Mouse (Mus musculus) MEL (cell line): ENCODE data around the gene Msx3. TPM values are rescaled to one million over a fixed set of nuclear protein-coding genes. Genes with fewer than 3 reads are reported as not detected.

Experiments
- DNase-seq: peaks from one replicate; pipeline ENCODE4 v3.0.0; 2011; ENCODE audit warnings: low read depth, low spot score
- H3K27ac ChIP-seq: 2 replicates; pipeline ENCODE4 v1.5.1; 2012; ENCODE audit warnings: low read depth, mild to moderate bottlenecking, control low read depth, low read length, moderate library complexity; ENCODE audit not compliant: control insufficient read depth
- H3K27me3 ChIP-seq, 2 experiments: fragments of 150-350 bp in 1 of 2; sonication (generic) in 1 of 2; 2 replicates each; pipeline ENCODE4 v1.6.1; 2012; ENCODE audit warnings: low read length in 2 of 2, mild to moderate bottlenecking in 2 of 2, improper control_type of control experiment in 1 of 2, moderate library complexity in 1 of 2; ENCODE audit not compliant: insufficient read depth in 2 of 2, control insufficient read depth in 1 of 2
- H3K36me3 ChIP-seq, 2 experiments: 2 replicates each; pipeline ENCODE4 v1.6.1; 2012 to 2014; ENCODE audit warnings: low read length in 2 of 2, improper control_type of control experiment in 1 of 2, inconsistent platforms in 1 of 2, mild to moderate bottlenecking in 1 of 2; ENCODE audit not compliant: insufficient read depth in 2 of 2, control insufficient read depth in 1 of 2
- H3K4me1 ChIP-seq, 2 experiments: fragments of 150-350 bp in 1 of 2; sonication (generic) in 1 of 2; 2 replicates each; pipeline ENCODE4 v1.6.1; 2012; ENCODE audit warnings: low read length in 2 of 2, improper control_type of control experiment in 1 of 2, mild to moderate bottlenecking in 1 of 2; ENCODE audit not compliant: insufficient read depth in 2 of 2, control insufficient read depth in 1 of 2
- H3K4me3 ChIP-seq, 2 experiments: fragments of 150-350 bp in 1 of 2; sonication (generic) in 1 of 2; 2 replicates each; pipeline ENCODE4 v1.5.1; 2012; ENCODE audit warnings: low read depth in 2 of 2, low read length in 2 of 2, mild to moderate bottlenecking in 2 of 2, moderate library complexity in 2 of 2, control low read depth in 1 of 2, improper control_type of control experiment in 1 of 2; ENCODE audit not compliant: control insufficient read depth in 1 of 2, insufficient read depth in 1 of 2
- H3K79me2 ChIP-seq: 2 replicates; pipeline ENCODE4 v1.6.1; 2012; ENCODE audit warnings: mild to moderate bottlenecking, low read length, moderate library complexity; ENCODE audit not compliant: control insufficient read depth, poor library complexity, insufficient read depth
- H3K9ac ChIP-seq: 2 replicates; pipeline ENCODE4 v1.6.1; 2012; ENCODE audit warnings: low read depth, mild to moderate bottlenecking, control low read depth, low read length, moderate library complexity; ENCODE audit not compliant: control insufficient read depth, poor library complexity, severe bottlenecking
- H3K9me3 ChIP-seq: fragments of 150-350 bp; sonication (generic); replicated peaks from 2 replicates; pipeline ENCODE4 v1.6.1; 2012; ENCODE audit warnings: mild to moderate bottlenecking, low read length, improper control_type of control experiment, moderate library complexity; ENCODE audit not compliant: insufficient read depth
- CHD1 ChIP-seq: IDR thresholded peaks from 2 replicates; pipeline ENCODE4 v1.6.1; 2012; ENCODE audit warnings: low read depth, mild to moderate bottlenecking, inconsistent platforms, low read length, improper control_type of control experiment
- ETS1 ChIP-seq: IDR thresholded peaks from 2 replicates; pipeline ENCODE4 v1.6.1; 2012; ENCODE audit warnings: low read depth, mild to moderate bottlenecking, inconsistent platforms, low read length, improper control_type of control experiment, moderate library complexity
- GABPA ChIP-seq: IDR thresholded peaks from 2 replicates; pipeline ENCODE4 v1.6.1; 2012; ENCODE audit warnings: low read depth, mild to moderate bottlenecking, inconsistent platforms, low read length, improper control_type of control experiment, moderate library complexity
- GATA1 ChIP-seq: IDR thresholded peaks from 2 replicates; pipeline ENCODE4 v1.6.1; 2011; ENCODE audit warnings: low read depth, low read length, improper control_type of control experiment
- KAT2A ChIP-seq: conservative IDR thresholded peaks from 2 replicates; pipeline ENCODE4 v1.6.1; 2012; ENCODE audit warnings: low read depth, low read length, improper control_type of control experiment, inconsistent platforms
- MAZ ChIP-seq: IDR thresholded peaks from 2 replicates; pipeline ENCODE4 v1.6.1; 2012; ENCODE audit warnings: low read depth, mild to moderate bottlenecking, inconsistent platforms, low read length, improper control_type of control experiment
- MEF2A ChIP-seq: IDR thresholded peaks from 2 replicates; pipeline ENCODE4 v1.6.1; 2014; ENCODE audit warnings: low read depth, mild to moderate bottlenecking, inconsistent platforms, low read length, improper control_type of control experiment; ENCODE audit not compliant: poor library complexity, insufficient replicate concordance, severe bottlenecking; ENCODE audit errors: extremely low read depth
- MYC ChIP-seq: IDR thresholded peaks from 2 replicates; pipeline ENCODE4 v1.6.1; 2011; ENCODE audit warnings: low read depth, mild to moderate bottlenecking, low read length, improper control_type of control experiment, moderate library complexity
- POLR2AphosphoS2 ChIP-seq: IDR thresholded peaks from 2 replicates; pipeline ENCODE4 v1.6.1; 2011; ENCODE audit warnings: low read length, improper control_type of control experiment
- RAD21 ChIP-seq: IDR thresholded peaks from 2 replicates; pipeline ENCODE4 v1.6.1; 2011; ENCODE audit warnings: mild to moderate bottlenecking, low read depth, low read length, improper control_type of control experiment
- SIN3A ChIP-seq: IDR thresholded peaks from 2 replicates; pipeline ENCODE4 v1.6.1; 2012; ENCODE audit warnings: low read length, improper control_type of control experiment, inconsistent platforms
- TBP ChIP-seq: IDR thresholded peaks from 2 replicates; pipeline ENCODE4 v1.8.0; 2011; ENCODE audit warnings: low read depth, low read length, improper control_type of control experiment
- ZNF384 ChIP-seq: IDR thresholded peaks from 2 replicates; pipeline ENCODE4 v1.6.1; 2012; ENCODE audit warnings: low read depth, mild to moderate bottlenecking, inconsistent platforms, low read length, improper control_type of control experiment
- polyA plus RNA-seq, 2 experiments: library from polyadenylated mRNA; stranded (reverse) in 1 of 2; unstranded in 1 of 2; fragments of >175 nt in 1 of 2; fragments of >200 nt in 1 of 2; gene quantifications; 2 replicates each; pipeline versions ENCODE4 v1.2.1 to v1.2.4; 2012; ENCODE audit warnings: low replicate concordance in 2 of 2, low read depth in 1 of 2; ENCODE audit not compliant: insufficient read length in 2 of 2, insufficient read depth in 1 of 2, missing spikeins in 1 of 2
- total RNA-seq: library from RNA; depleted of rRNA; stranded (reverse); fragments of 300-350 nt; gene quantifications from 2 replicates; pipeline ENCODE4 v1.2.3, GENCODE M21; 2012

Msx3 gene
- total and polyA plus RNA-seq, 3 experiments, result not detected

GRCm38 (mm10) chr7:140035456-140035855, 13.4 kb downstream of the Msx3 start:
- no peak for DNase-seq
- no peaks in the 10 kb centered on the region for H3K27me3 ChIP-seq
- H3K9me3 ChIP-seq, result no peaks in the 10 kb centered on the region
- H3K4me3 ChIP-seq, result peak overlapping the region; percentile 61 to 89
- H3K79me2 ChIP-seq, result peaks cover 9% of the 10 kb centered on the region
- 0 out of 2 replicates have a peak, but pooled peaks have one; percentile 58 for TF ChIP-seq CHD1
- TF ChIP-seq TBP, result no peak
- H3K27ac ChIP-seq, result peak overlapping the region; percentile 41
- H3K9ac ChIP-seq, result peak overlapping the region; percentile 93
- peaks cover 6 to 7% of the 10 kb centered on the region in 2 experiments; a peak in 3 of 4 replicates for H3K36me3 ChIP-seq
- H3K4me1 ChIP-seq, result peaks cover 0 to 11% of the 10 kb centered on the region in 2 experiments; a peak in 2 of 4 replicates

GRCm38 (mm10) chr7:140033386-140033785, 15.5 kb downstream of the Msx3 start:
- peaks cover 6 to 26% of the 10 kb centered on the region in 2 experiments; a peak in 3 of 4 replicates for H3K36me3 ChIP-seq
- H3K9ac ChIP-seq, result no peak overlapping the region
- no peaks in the 10 kb centered on the region for H3K9me3 ChIP-seq
- H3K27me3 ChIP-seq, result no peaks in the 10 kb centered on the region
- H3K4me1 ChIP-seq, result peaks cover 0 to 11% of the 10 kb centered on the region in 2 experiments; a peak in 2 of 4 replicates
- no peak for TF ChIP-seq MYC
- TF ChIP-seq CHD1, result no peak
- no peak for TF ChIP-seq MAZ
- TF ChIP-seq ETS1, result no peak
- TF ChIP-seq KAT2A, result no peak
- TF ChIP-seq GATA1, result no peak
- no peak for TF ChIP-seq SIN3A
- no peak for TF ChIP-seq POLR2AphosphoS2
- no peak for TF ChIP-seq ZNF384
- no peak for TF ChIP-seq GABPA
- H3K4me3 ChIP-seq, result no peak overlapping the region
- no peak overlapping the region for H3K27ac ChIP-seq
- H3K79me2 ChIP-seq, result peaks cover 9% of the 10 kb centered on the region
- no peak for DNase-seq

- H3K9ac ChIP-seq, result no peak overlapping the region
- H3K4me1 ChIP-seq, result peaks cover 0 to 11% of the 10 kb centered on the region in 2 experiments; a peak in 2 of 4 replicates
- TF ChIP-seq MAZ, result no peak
- TF ChIP-seq MEF2A, result no peak
- TF ChIP-seq RAD21, result no peak
- TF ChIP-seq GATA1, result no peak
- TF ChIP-seq, all 39 proteins: peak for 0
- Histone ChIP-seq H3K36me3 (peaks cover 6 to 26% of the 10 kb centered on the region in 2 experiments; a peak in 3 of 4 replicates), H3K79me2 (peaks cover 9% of the 10 kb centered on the region), H3K9me3 (no peaks in the 10 kb centered on the region), H3K27me3 (no peaks in the 10 kb centered on the region), H3K4me3 (no peak overlapping the region), H3K27ac (no peak overlapping the region)
- no peak for DNase-seq
Observed at GRCm38 (mm10) chr7:140032366-140032765, 16.5 kb downstream of the Msx3 start.
